Mouse (Mus musculus): ENCODE data around the gene Mfsd14a.

The Mfsd14a gene

DNA sequence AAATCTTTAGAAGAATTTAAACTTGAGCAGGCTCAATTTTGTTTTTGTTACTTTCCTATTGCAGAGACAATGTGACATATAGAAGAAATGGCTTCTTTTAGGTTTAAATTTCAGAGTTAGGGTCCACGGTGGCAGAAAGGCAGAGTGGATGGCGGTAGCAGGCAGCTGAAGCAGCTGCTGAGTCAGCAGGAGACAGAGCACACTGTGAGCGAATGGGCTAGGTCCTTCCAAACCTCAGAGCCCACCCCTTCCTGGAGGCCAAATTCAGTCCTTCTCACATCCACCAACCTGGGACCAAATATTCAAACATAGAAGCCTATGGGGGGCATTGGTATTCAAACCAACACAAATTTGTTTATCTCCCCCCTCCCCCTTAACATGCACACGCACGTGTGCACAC, 60.7 kb downstream of the Mfsd14a start:
- DNase-seq (ENCODE audit: low read depth, low spot score): no peak

DNA sequence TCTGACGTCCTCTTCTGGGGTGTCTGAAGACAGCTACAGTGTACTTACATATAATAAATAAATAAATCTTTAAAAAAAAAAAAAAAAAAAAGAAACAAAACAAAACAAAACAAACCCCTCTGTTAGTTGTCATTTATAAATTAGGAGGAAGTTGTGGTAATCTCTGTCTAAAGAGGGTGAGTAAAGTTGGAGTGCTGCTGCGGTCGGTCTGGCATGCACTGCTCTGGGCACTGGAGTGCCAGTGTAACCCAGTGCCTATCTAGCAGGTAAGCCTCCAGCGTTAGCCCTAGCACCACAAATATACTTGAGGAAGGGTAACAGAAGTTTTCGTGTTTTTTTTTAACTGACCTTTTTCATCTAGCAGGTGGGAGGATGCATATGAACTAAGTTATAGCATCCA, 61.5 kb downstream of the Mfsd14a start:
- DNase-seq (ENCODE audit: low read depth, low spot score): no peak

DNA sequence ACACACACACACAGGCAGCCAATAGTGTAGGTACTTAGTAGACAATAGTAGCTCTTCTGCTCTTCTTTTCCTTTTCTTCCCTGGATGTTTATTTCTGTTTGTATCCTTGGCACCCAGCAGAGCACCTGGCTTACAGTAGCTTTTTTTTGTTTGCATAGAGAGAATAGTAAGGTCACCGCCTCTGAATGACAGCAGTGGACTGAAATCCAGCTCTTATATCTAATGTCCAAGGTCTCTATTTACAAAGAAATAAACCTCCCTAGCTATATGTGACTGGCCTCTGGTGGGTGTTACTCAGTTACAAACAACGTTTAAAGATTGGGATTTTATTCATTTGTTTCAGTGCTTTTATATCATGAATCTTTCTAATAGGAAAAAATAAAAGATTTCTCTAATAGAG, 62.8 kb downstream of the Mfsd14a start:
- no peak for DNase-seq (ENCODE audit: low read depth, low spot score)

DNA sequence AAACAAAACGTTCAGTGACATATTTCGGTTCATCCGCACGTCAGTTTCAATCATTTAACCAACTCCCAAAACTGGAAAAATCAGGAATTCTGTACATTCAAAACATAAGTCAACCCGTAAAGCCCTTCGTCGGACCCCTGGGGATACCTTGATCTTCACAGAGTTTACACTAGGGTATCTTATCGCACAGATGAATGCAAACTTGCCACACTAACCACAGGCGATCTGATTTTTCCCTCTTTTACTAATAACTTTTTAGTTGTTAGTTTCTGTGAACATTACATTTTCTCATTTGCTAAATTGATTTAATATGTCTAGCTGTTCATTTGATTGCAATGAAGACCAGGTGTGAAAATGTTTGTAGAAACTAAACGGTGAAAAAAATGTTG, 66.9 kb downstream of the Mfsd14a start:
- peak; percentile 30 for DNase-seq (ENCODE audit: low read depth, low spot score)

DNA sequence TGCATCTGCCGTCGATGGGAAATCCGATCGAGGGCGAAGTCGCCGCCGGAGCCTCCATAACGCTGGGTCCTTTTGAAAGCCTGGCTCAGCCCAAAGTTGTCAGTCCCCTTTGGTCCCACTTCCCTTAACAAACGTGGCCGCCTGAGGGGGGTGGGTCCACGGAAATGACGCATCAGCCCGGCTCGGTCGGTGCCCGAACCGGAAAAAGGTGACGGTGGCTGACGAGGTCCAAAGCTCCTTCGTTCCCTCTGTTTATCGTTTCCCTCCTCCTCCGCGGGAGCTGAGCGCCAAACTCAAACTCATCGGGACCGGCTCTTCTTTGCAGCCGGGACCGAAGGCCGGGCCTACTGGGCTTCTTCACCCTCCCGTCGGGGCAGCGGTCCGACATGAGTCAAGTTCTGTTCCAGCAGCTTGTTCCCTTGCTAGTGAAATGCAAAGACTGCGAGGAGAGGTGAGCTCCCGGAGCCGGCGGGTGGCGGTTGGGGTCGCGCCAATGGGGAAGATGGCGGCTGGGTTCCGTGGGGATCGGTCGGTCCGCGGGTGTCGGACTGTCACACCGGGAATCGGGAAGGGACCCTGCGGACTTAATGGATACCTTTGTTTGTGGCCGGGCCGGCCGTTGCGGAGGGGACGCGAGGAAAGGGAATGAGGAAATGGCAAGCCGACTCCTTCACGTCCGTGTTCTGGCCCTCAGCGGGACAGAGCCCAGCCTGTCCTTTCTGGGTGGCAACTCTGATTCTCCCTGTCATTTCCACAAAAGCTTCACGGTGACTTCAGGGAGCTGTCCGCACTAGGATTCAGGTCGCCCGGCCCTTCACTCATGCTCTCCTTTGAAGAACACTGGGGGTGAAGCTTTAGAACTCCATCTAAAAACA, 67.5 kb downstream of the Mfsd14a start, which contains the start of gene Sass6:
Sass6 (plus strand) TSS at position 255 of the 875 bp plus-strand sequence.
- DNase-seq (ENCODE audit: low read depth, low spot score): peak; percentile 96

DNA sequence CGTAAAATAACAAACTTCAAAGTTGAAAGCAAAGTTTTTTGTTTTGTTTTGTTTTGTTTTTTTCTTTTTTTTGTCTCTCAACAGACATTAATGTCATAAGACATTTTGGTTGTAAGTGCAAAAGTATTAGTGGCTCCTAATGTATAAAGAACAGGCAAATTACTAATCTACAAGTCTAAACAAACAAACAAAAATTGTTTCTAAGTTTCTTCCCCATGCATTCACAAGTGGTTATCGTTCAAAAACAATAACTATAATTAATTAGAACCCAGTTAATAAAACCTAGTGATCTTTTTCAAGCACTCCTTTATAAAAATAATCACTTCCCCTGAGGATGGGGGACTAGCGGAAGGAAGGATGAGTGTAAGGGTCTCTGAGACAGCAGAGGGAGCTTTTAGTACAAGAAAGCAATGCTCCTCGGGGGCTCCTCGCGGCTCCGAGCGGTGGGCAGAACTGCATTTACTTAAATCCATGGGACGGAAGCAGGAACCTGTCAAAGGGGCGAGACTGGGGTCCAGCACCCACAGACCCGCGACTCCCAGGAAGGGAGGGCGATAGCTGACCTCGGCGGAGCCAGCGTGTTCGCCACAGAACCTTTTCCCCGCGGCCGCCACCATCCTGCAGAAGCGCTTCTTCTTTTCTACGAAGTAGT, 68.3 kb downstream of the Mfsd14a start:
- DNase-seq (ENCODE audit: low read depth, low spot score): no peak

DNA sequence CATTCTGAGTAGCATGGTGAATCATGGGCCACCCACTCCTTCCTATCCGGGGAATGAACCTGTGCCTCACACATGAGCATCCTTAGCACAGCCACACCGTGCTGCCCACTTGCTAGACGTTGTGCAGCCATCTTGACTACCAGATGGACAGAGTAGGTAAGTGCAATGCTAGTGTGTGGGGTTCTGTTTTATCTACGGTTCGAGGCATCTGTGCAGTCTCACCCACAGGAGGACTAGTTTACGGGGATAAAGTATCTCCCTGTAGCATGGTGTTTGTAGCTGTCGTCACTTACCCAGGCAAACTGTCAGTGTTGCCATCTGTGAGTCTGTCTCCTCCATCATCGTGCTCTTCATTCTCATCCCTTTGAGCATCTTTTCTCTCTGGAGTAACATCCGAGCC, 80.3 kb downstream of the Mfsd14a start:
- no peak for DNase-seq (ENCODE audit: low read depth, low spot score)
